Mouse (Mus musculus) hindbrain, embryonic 15.5 days (tissue): ENCODE results near the gene Cd82. TPM values are rescaled to one million over a fixed set of nuclear protein-coding genes. Genes with fewer than 3 reads are reported as not detected.

Source experiments
- ATAC-seq: fragments of 200-750 bp; cut with Nextera tagmentation; 2 replicates; pipeline ENCODE4 v1.8.0; 2017; ENCODE audit warnings: low read depth, moderate number of reproducible peaks, moderate TSS enrichment; ENCODE audit not compliant: low FRiP score
- H3K27ac ChIP-seq: fragments of 300-500 bp; sonication (generic); replicated peaks from 2 replicates; pipeline ENCODE4 v1.5.1; 2015; ENCODE audit warnings: mild to moderate bottlenecking, inconsistent platforms
- H3K27me3 ChIP-seq: fragments of 300-500 bp; sonication (generic); 2 replicates; pipeline ENCODE4 v1.6.1; 2015; ENCODE audit warnings: control low read depth, inconsistent platforms
- H3K36me3 ChIP-seq: fragments of 300-500 bp; sonication (generic); 2 replicates; pipeline ENCODE4 v1.6.1; 2015; ENCODE audit warnings: control low read depth, inconsistent platforms
- H3K4me1 ChIP-seq: fragments of 300-500 bp; sonication (generic); replicated peaks from 2 replicates; pipeline ENCODE4 v1.6.1; 2015; ENCODE audit warnings: control low read depth, inconsistent platforms
- H3K4me2 ChIP-seq: fragments of 300-500 bp; sonication (generic); 2 replicates; pipeline ENCODE4 v1.6.1; 2015; ENCODE audit warnings: moderate library complexity, mild to moderate bottlenecking, inconsistent platforms
- H3K4me3 ChIP-seq: fragments of 300-500 bp; sonication (generic); 2 replicates; pipeline ENCODE4 v1.5.1; 2015; ENCODE audit warnings: mild to moderate bottlenecking, inconsistent platforms
- H3K9ac ChIP-seq: fragments of 300-500 bp; sonication (generic); 2 replicates; pipeline ENCODE4 v1.6.1; 2015; ENCODE audit warnings: inconsistent platforms
- H3K9me3 ChIP-seq: fragments of 300-500 bp; sonication (generic); 2 replicates; pipeline ENCODE4 v1.6.1; 2016; ENCODE audit warnings: control low read depth, inconsistent platforms
- WGBS: fragments of 180-500 bp; shearing (Covaris S2); methylation state at CpG from one replicate; pipeline ENCODE4 v1.1.7; 2015; 5-methylcytosine and 5-hydroxymethylcytosine counted together
- polyA plus RNA-seq: library from polyadenylated mRNA; unstranded; fragments of >200 nt; fragmentation: Nextera tagmentation; extraction: Ambion mirVana; gene quantifications from 2 replicates; pipeline ENCODE4 v1.2.1, GENCODE M21; 2015

Cd82 gene
- polyA plus RNA-seq, 1 experiment from 2014 or later = 25.5 TPM

- no peak overlapping the region for H3K9ac ChIP-seq
- no peaks in the 10 kb centered on the region for H3K9me3 ChIP-seq
- no peak for ATAC-seq
- WGBS = 74% methylated on average over 6 of the region's 6 CpGs
- H3K36me3 ChIP-seq = no peaks in the 10 kb centered on the region
- H3K4me3 ChIP-seq = no peak overlapping the region
- H3K4me2 ChIP-seq = no peak overlapping the region
- H3K27ac ChIP-seq = no peak overlapping the region
- H3K4me1 ChIP-seq = peaks cover 10% of the 10 kb centered on the region; the same call in 1 of the 2 replicates
- no peaks in the 10 kb centered on the region for H3K27me3 ChIP-seq
Observed at GRCm38 (mm10) chr2:93452057-93452456, 10.9 kb downstream of the Cd82 start.

GRCm38 (mm10) chr2:93451219-93451938, 11.6 kb downstream of the Cd82 start:
- H3K9ac ChIP-seq = no peak overlapping the region
- no peak for ATAC-seq
- WGBS = 60% methylated on average over 6 of the region's 6 CpGs

GRCm38 (mm10) chr2:93450695-93451094, 12.2 kb downstream of the Cd82 start:
- H3K9ac ChIP-seq = no peak overlapping the region
- H3K9me3 ChIP-seq = no peaks in the 10 kb centered on the region
- no peak overlapping the region for H3K4me2 ChIP-seq
- no peaks in the 10 kb centered on the region for H3K36me3 ChIP-seq
- peaks cover 10% of the 10 kb centered on the region; the same call in 1 of the 2 replicates for H3K4me1 ChIP-seq
- WGBS = 84% methylated on average over 7 of the region's 7 CpGs
- no peaks in the 10 kb centered on the region for H3K27me3 ChIP-seq
- ATAC-seq = no peak
- H3K4me3 ChIP-seq = no peak overlapping the region
- H3K27ac ChIP-seq = no peak overlapping the region

More at GRCm38 (mm10) chr2:93451219-93451938, 11.6 kb downstream of the Cd82 start:
- no peaks in the 10 kb centered on the region for H3K9me3 ChIP-seq
- no peak overlapping the region for H3K4me2 ChIP-seq
- no peaks in the 10 kb centered on the region for H3K27me3 ChIP-seq
- no peak overlapping the region for H3K4me3 ChIP-seq
- H3K27ac ChIP-seq = no peak overlapping the region
- no peaks in the 10 kb centered on the region for H3K36me3 ChIP-seq
- H3K4me1 ChIP-seq = peaks cover 10% of the 10 kb centered on the region; the same call in 1 of the 2 replicates

- ATAC-seq = no peak
- H3K4me1 ChIP-seq = peaks cover 8% of the 10 kb centered on the region; the same call in 1 of the 2 replicates
- 78% methylated on average over 2 of the region's 2 CpGs for WGBS
Observed at GRCm38 (mm10) chr2:93449657-93450056, 13.3 kb downstream of the Cd82 start.

GRCm38 (mm10) chr2:93448774-93449173, 14.2 kb downstream of the Cd82 start:
- Histone ChIP-seq H3K27ac (no peak overlapping the region), H3K36me3 (no peaks in the 10 kb centered on the region), H3K4me3 (no peak overlapping the region), H3K9ac (no peak overlapping the region), H3K4me2 (no peak overlapping the region), H3K9me3 (no peaks in the 10 kb centered on the region), H3K27me3 (no peaks in the 10 kb centered on the region), H3K4me1 (no peaks in the 10 kb centered on the region)
- WGBS = 73% methylated on average over 5 of the region's 5 CpGs
- no peak for ATAC-seq

More at GRCm38 (mm10) chr2:93449657-93450056, 13.3 kb downstream of the Cd82 start:
- Histone ChIP-seq H3K4me3 (no peak overlapping the region), H3K9me3 (no peaks in the 10 kb centered on the region), H3K27ac (no peak overlapping the region), H3K27me3 (no peaks in the 10 kb centered on the region), H3K9ac (no peak overlapping the region), H3K36me3 (no peaks in the 10 kb centered on the region), H3K4me2 (no peak overlapping the region)

- H3K9me3 ChIP-seq = no peaks in the 10 kb centered on the region
- H3K4me3 ChIP-seq = no peak overlapping the region
- no peak overlapping the region for H3K27ac ChIP-seq
- no peak for ATAC-seq
- no peaks in the 10 kb centered on the region for H3K4me1 ChIP-seq
- 69% methylated on average over 6 of the region's 6 CpGs for WGBS
- H3K27me3 ChIP-seq = no peaks in the 10 kb centered on the region
- no peak overlapping the region for H3K4me2 ChIP-seq
- no peaks in the 10 kb centered on the region for H3K36me3 ChIP-seq
- no peak overlapping the region for H3K9ac ChIP-seq
Observed at GRCm38 (mm10) chr2:93447500-93448249, 15.3 kb downstream of the Cd82 start.

GRCm38 (mm10) chr2:93446606-93447353, 16.2 kb downstream of the Cd82 start:
- no peaks in the 10 kb centered on the region for H3K27me3 ChIP-seq

GRCm38 (mm10) chr2:93445237-93445651, 17.7 kb downstream of the Cd82 start:
- Histone ChIP-seq H3K4me1 (no peaks in the 10 kb centered on the region), H3K27me3 (no peaks in the 10 kb centered on the region), H3K4me2 (no peak overlapping the region), H3K4me3 (no peak overlapping the region), H3K9ac (no peak overlapping the region), H3K36me3 (no peaks in the 10 kb centered on the region), H3K9me3 (no peaks in the 10 kb centered on the region), H3K27ac (no peak overlapping the region)
- ATAC-seq = no peak
- 86% methylated on average over 5 of the region's 5 CpGs for WGBS

More at GRCm38 (mm10) chr2:93446606-93447353, 16.2 kb downstream of the Cd82 start:
- Histone ChIP-seq H3K27ac (no peak overlapping the region), H3K4me2 (no peak overlapping the region), H3K36me3 (no peaks in the 10 kb centered on the region), H3K4me1 (no peaks in the 10 kb centered on the region), H3K9me3 (no peaks in the 10 kb centered on the region), H3K9ac (no peak overlapping the region), H3K4me3 (no peak overlapping the region)
- no peak for ATAC-seq
- 70% methylated on average over 13 of the region's 13 CpGs for WGBS

GRCm38 (mm10) chr2:93444280-93444679, 18.7 kb downstream of the Cd82 start:
- Histone ChIP-seq H3K36me3 (no peaks in the 10 kb centered on the region), H3K27me3 (no peaks in the 10 kb centered on the region), H3K4me1 (peaks cover 5% of the 10 kb centered on the region), H3K9ac (no peak overlapping the region), H3K4me2 (no peak overlapping the region), H3K4me3 (no peak overlapping the region), H3K27ac (no peak overlapping the region), H3K9me3 (no peaks in the 10 kb centered on the region)
- no peak for ATAC-seq
- 90% methylated on average over 7 of the region's 7 CpGs for WGBS

- H3K4me2 ChIP-seq = no peak overlapping the region
- no peaks in the 10 kb centered on the region for H3K9me3 ChIP-seq
- no peak for ATAC-seq
- no peaks in the 10 kb centered on the region for H3K27me3 ChIP-seq
- H3K4me1 ChIP-seq = peaks cover 8% of the 10 kb centered on the region
- H3K36me3 ChIP-seq = no peaks in the 10 kb centered on the region
- H3K4me3 ChIP-seq = no peak overlapping the region
- 82% methylated on average over 2 of the region's 2 CpGs for WGBS
- no peak overlapping the region for H3K9ac ChIP-seq
- H3K27ac ChIP-seq = no peak overlapping the region
Observed at GRCm38 (mm10) chr2:93443106-93443505, 19.8 kb downstream of the Cd82 start.

GRCm38 (mm10) chr2:93439812-93440559, 23.0 kb downstream of the Cd82 start:
- Histone ChIP-seq H3K27ac (no peak overlapping the region), H3K4me2 (no peak overlapping the region), H3K4me3 (no peak overlapping the region), H3K4me1 (peaks cover 9% of the 10 kb centered on the region), H3K36me3 (no peaks in the 10 kb centered on the region), H3K9me3 (no peaks in the 10 kb centered on the region), H3K9ac (no peak overlapping the region), H3K27me3 (no peaks in the 10 kb centered on the region)
- peak; percentile 47; the same call in 1 of the 2 replicates for ATAC-seq
- WGBS = 56% methylated on average over 12 of the region's 12 CpGs
